Mouse (Mus musculus) erythroid progenitor cell, adult 5-6 weeks (primary cell): ENCODE results near the gene Tcf7l1. TPM values are rescaled to one million over a fixed set of nuclear protein-coding genes. Genes with fewer than 3 reads are reported as not detected.
"Not testable (repeated sequence)": the region's sequence is repeated elsewhere in the genome, so short reads cannot be mapped to it uniquely, and the experiment has no call there.

Experiments
- ATAC-seq: replicated peaks from 2 replicates; pipeline ENCODE4 v1.8.0; 2016; ENCODE audit warnings: moderate number of reproducible peaks, mild to moderate bottlenecking, moderate TSS enrichment, inconsistent platforms; ENCODE audit not compliant: poor library complexity, low FRiP score, severe bottlenecking
- total RNA-seq, 2 experiments: library from RNA; stranded (forward) in 1 of 2; stranded (reverse) in 1 of 2; fragments of 150-400 nt in 1 of 2; fragments of 186-747, 209-891 nt in 1 of 2; gene quantifications; 2 replicates each; pipeline versions ENCODE4 v1.2.3 to v1.2.4; 2015 to 2017; ENCODE audit warnings: low replicate concordance in 2 of 2

The Tcf7l1 gene
- total RNA-seq (2015; ENCODE audit: low replicate concordance): 5.9 TPM in 1 of 2 replicates, not detected in the other
- total RNA-seq (2017; ENCODE audit: low replicate concordance): not detected in 2 replicates

- no peak for ATAC-seq
Measured at GRCm38 (mm10) chr6:72788892-72789699, at the start of gene Tcf7l1. Gene Tcf7l1 (minus strand): TSS chr6:72789254.

- no peak for ATAC-seq
Measured at GRCm38 (mm10) chr6:72837756-72838155, 48.7 kb upstream of the Tcf7l1 start.

- no peak for ATAC-seq
Measured at GRCm38 (mm10) chr6:72834518-72834917, 45.5 kb upstream of the Tcf7l1 start.

- no peak for ATAC-seq
Measured at GRCm38 (mm10) chr6:72831858-72832257, 42.8 kb upstream of the Tcf7l1 start.

GRCm38 (mm10) chr6:72831276-72831675 lies 42.2 kb upstream of the Tcf7l1 start:
- peak; percentile 42; the same call in 1 of the 2 replicates for ATAC-seq

- ATAC-seq: peak; percentile 67; the same call in 1 of the 2 replicates
Measured at GRCm38 (mm10) chr6:72828857-72829256, 39.8 kb upstream of the Tcf7l1 start.

GRCm38 (mm10) chr6:72828037-72828436 lies 39.0 kb upstream of the Tcf7l1 start:
- not testable (repeated sequence) for ATAC-seq

- no peak for ATAC-seq
Measured at GRCm38 (mm10) chr6:72825762-72826161, 36.7 kb upstream of the Tcf7l1 start.

- ATAC-seq: no peak
Measured at GRCm38 (mm10) chr6:72824971-72825737, 36.1 kb upstream of the Tcf7l1 start.

GRCm38 (mm10) chr6:72813456-72813855 lies 24.4 kb upstream of the Tcf7l1 start:
- no peak for ATAC-seq

- ATAC-seq: no peak
Measured at GRCm38 (mm10) chr6:72810248-72810647, 21.2 kb upstream of the Tcf7l1 start.

GRCm38 (mm10) chr6:72809522-72810149 lies 20.6 kb upstream of the Tcf7l1 start:
- no peak for ATAC-seq

GRCm38 (mm10) chr6:72808342-72808741 lies 19.3 kb upstream of the Tcf7l1 start:
- ATAC-seq: no peak

GRCm38 (mm10) chr6:72803669-72804068 lies 14.6 kb upstream of the Tcf7l1 start:
- ATAC-seq: no peak

- ATAC-seq: no peak
Measured at GRCm38 (mm10) chr6:72802119-72802518, 13.1 kb upstream of the Tcf7l1 start.

GRCm38 (mm10) chr6:72800641-72801040 lies 11.6 kb upstream of the Tcf7l1 start:
- ATAC-seq: no peak

- ATAC-seq: no peak
Measured at GRCm38 (mm10) chr6:72797763-72798162, 8.7 kb upstream of the Tcf7l1 start.

GRCm38 (mm10) chr6:72795444-72795843 lies 6.4 kb upstream of the Tcf7l1 start:
- ATAC-seq: no peak

- no peak for ATAC-seq
Measured at GRCm38 (mm10) chr6:72794870-72795269, 5.8 kb upstream of the Tcf7l1 start.

- no peak for ATAC-seq
Measured at GRCm38 (mm10) chr6:72792641-72793040, 3.6 kb upstream of the Tcf7l1 start.
